In genomic region chr6:99843507-99843906, GRCm38 (mm10) we compare ENCODE assay signal across 26 mouse cellular contexts.
A peak's percentile ranks its signal among the peaks of the same experiment; 100 is the strongest.
DNase-seq lines count a peak whose midpoint lies in the region; ATAC-seq and TF ChIP-seq lines count a peak whose summit lies in the region.
"Had no signal": no experiment of that assay in that cellular context is flagged by ENCODE, and none has a peak within 500 bp of the region (broad histone marks: within the 10 kb centered on the region; RNA-seq: fewer than 3 reads in every experiment).

No protein-coding gene starts in this region.

- H3K4me2 ChIP-seq in forebrain, postnatal 0 days (ENCODE audit: low read depth): no peak overlapping the region
- no peak overlapping the region for H3K4me2 ChIP-seq in forebrain, embryonic 12.5 days
- no peak overlapping the region for H3K4me2 ChIP-seq in limb, embryonic 15.5 days
- H3K4me2 ChIP-seq in hindbrain, embryonic 15.5 days: no peak overlapping the region
- H3K4me2 ChIP-seq: embryonic facial prominence, embryonic 12.5 days; limb, embryonic 13.5 days; liver, embryonic 13.5 days; midbrain, embryonic 15.5 days; stomach, embryonic 15.5 days had no signal

- WGBS in forebrain, postnatal 0 days: 48% methylated on average over 3 of the region's 3 CpGs
- 69% methylated on average over 3 of the region's 3 CpGs for WGBS in forebrain, embryonic 12.5 days
- 62% methylated on average over 3 of the region's 3 CpGs for WGBS in limb, embryonic 15.5 days
- WGBS in limb, embryonic 10.5 days: 84% methylated on average over 3 of the region's 3 CpGs
- WGBS in hindbrain, embryonic 15.5 days: 47% methylated on average over 3 of the region's 3 CpGs

- ATAC-seq in forebrain, postnatal 0 days: peak; percentile 80
- no peak for ATAC-seq in forebrain, embryonic 12.5 days (ENCODE audit: low FRiP score)
- ATAC-seq in limb, embryonic 15.5 days (ENCODE audit: insufficient number of reproducible peaks, low FRiP score, low TSS enrichment, low read depth): no peak
- peak; percentile 45; the same call in 1 of the 2 replicates for ATAC-seq in hindbrain, embryonic 15.5 days (ENCODE audit: low FRiP score, low read depth)
- ATAC-seq: inflammation-experienced regulatory T-cells, adult 6 months; midbrain, embryonic 15.5 days; Patski had no signal

- H3K4me1 ChIP-seq in forebrain, postnatal 0 days (ENCODE audit: insufficient read depth): 0 out of 2 replicates have a peak, but pooled peaks cover 4% of the 10 kb centered on the region
- peaks cover 21% of the 10 kb centered on the region for H3K4me1 ChIP-seq in forebrain, embryonic 12.5 days
- peaks cover 15% of the 10 kb centered on the region for H3K4me1 ChIP-seq in limb, embryonic 15.5 days
- peaks cover 39% of the 10 kb centered on the region for H3K4me1 ChIP-seq in limb, embryonic 10.5 days
- 0 out of 2 replicates have a peak, but pooled peaks cover 9% of the 10 kb centered on the region for H3K4me1 ChIP-seq in hindbrain, embryonic 15.5 days (replicated peaks)
- H3K4me1 ChIP-seq: liver, embryonic 13.5 days; megakaryocyte, embryonic 14.5 days had no signal

- H3K36me3 ChIP-seq in forebrain, postnatal 0 days (ENCODE audit: insufficient read depth): no peaks in the 10 kb centered on the region
- no peaks in the 10 kb centered on the region for H3K36me3 ChIP-seq in forebrain, embryonic 12.5 days (replicated peaks)
- H3K36me3 ChIP-seq in limb, embryonic 15.5 days: no peaks in the 10 kb centered on the region
- H3K36me3 ChIP-seq in limb, embryonic 10.5 days: no peaks in the 10 kb centered on the region
- no peaks in the 10 kb centered on the region for H3K36me3 ChIP-seq in hindbrain, embryonic 15.5 days
- H3K36me3 ChIP-seq: embryonic facial prominence, embryonic 12.5 days; G1E; limb, embryonic 13.5 days; liver, embryonic 13.5 days; midbrain, embryonic 15.5 days; stomach, embryonic 15.5 days had no signal

- TF ChIP-seq CTCF in forebrain, postnatal 0 days (IDR thresholded peaks at IDR 0.05; ENCODE audit: low read depth): peak; percentile 54
- TF ChIP-seq CTCF in brain, embryonic 14.5 days (IDR thresholded peaks at IDR 0.05; ENCODE audit: borderline replicate concordance, extremely low read depth, insufficient read depth, insufficient read length): 0 out of 2 replicates have a peak, but pooled peaks have one; percentile 3

- DNase-seq in forebrain, postnatal 0 days: peak; percentile 57
- no peak for DNase-seq in limb, embryonic 10.5 days (ENCODE audit: low spot score)
- no peak for DNase-seq in brain, embryonic 14.5 days (ENCODE audit: low read depth)
- no peak for DNase-seq in cerebellum, postnatal 36 days
- DNase-seq: adrenal gland, postnatal 36 days; cerebellum, adult 11 months; cerebellum, adult 9-11 months; gastrocnemius, adult 2 months; kidney, adult 18-20 months; layer of hippocampus, postnatal 36 days; liver, embryonic 13.5 days; lung, adult 2 months; lung, postnatal 36 days; thymus, postnatal 25 days had no signal

- no peak overlapping the region for H3K9ac ChIP-seq in forebrain, postnatal 0 days
- H3K9ac ChIP-seq in forebrain, embryonic 12.5 days: no peak overlapping the region
- no peak overlapping the region for H3K9ac ChIP-seq in limb, embryonic 15.5 days
- H3K9ac ChIP-seq in hindbrain, embryonic 15.5 days: no peak overlapping the region
- H3K9ac ChIP-seq: embryonic facial prominence, embryonic 12.5 days; limb, embryonic 13.5 days; liver, embryonic 13.5 days; midbrain, embryonic 15.5 days; stomach, embryonic 15.5 days had no signal

- no peaks in the 10 kb centered on the region for H3K27me3 ChIP-seq in forebrain, postnatal 0 days (ENCODE audit: insufficient read depth, low read length)
- H3K27me3 ChIP-seq in forebrain, embryonic 12.5 days: peaks cover 20% of the 10 kb centered on the region
- H3K27me3 ChIP-seq in limb, embryonic 15.5 days: 0 out of 2 replicates have a peak, but pooled peaks cover 3% of the 10 kb centered on the region
- H3K27me3 ChIP-seq in limb, embryonic 10.5 days (ENCODE audit: low read depth, poor library complexity, severe bottlenecking): peaks cover 38% of the 10 kb centered on the region
- H3K27me3 ChIP-seq in hindbrain, embryonic 15.5 days: no peaks in the 10 kb centered on the region
- H3K27me3 ChIP-seq: CH12.LX; liver, embryonic 13.5 days; stomach, embryonic 15.5 days had no signal

- H3K9me3 ChIP-seq in forebrain, postnatal 0 days (ENCODE audit: low read length): no peaks in the 10 kb centered on the region
- H3K9me3 ChIP-seq in forebrain, embryonic 12.5 days: no peaks in the 10 kb centered on the region
- no peaks in the 10 kb centered on the region for H3K9me3 ChIP-seq in limb, embryonic 15.5 days
- no peaks in the 10 kb centered on the region for H3K9me3 ChIP-seq in limb, embryonic 10.5 days (replicated peaks)
- H3K9me3 ChIP-seq in hindbrain, embryonic 15.5 days: no peaks in the 10 kb centered on the region
- H3K9me3 ChIP-seq: embryonic facial prominence, embryonic 12.5 days; limb, embryonic 13.5 days; liver, embryonic 13.5 days; megakaryocyte, embryonic 14.5 days; midbrain, embryonic 15.5 days; stomach, embryonic 15.5 days had no signal

- H3K4me3 ChIP-seq in forebrain, postnatal 0 days (ENCODE audit: low read depth, low read length): no peak overlapping the region
- no peak overlapping the region for H3K4me3 ChIP-seq in forebrain, embryonic 12.5 days (replicated peaks)
- no peak overlapping the region for H3K4me3 ChIP-seq in limb, embryonic 15.5 days
- H3K4me3 ChIP-seq in limb, embryonic 10.5 days: no peak overlapping the region
- no peak overlapping the region for H3K4me3 ChIP-seq in hindbrain, embryonic 15.5 days
- H3K4me3 ChIP-seq: embryonic facial prominence, embryonic 12.5 days; gastrocnemius, adult 2 months; limb, embryonic 13.5 days; liver, embryonic 13.5 days; megakaryocyte, embryonic 14.5 days; midbrain, embryonic 15.5 days; stomach, embryonic 15.5 days had no signal

- no peak for TF ChIP-seq POLR2A in brain, embryonic 14.5 days (IDR thresholded peaks at IDR 0.05; ENCODE audit: borderline replicate concordance, extremely low read depth, insufficient read depth, insufficient read length, poor library complexity, severe bottlenecking)

- no peak overlapping the region for H3K27ac ChIP-seq in forebrain, postnatal 0 days (ENCODE audit: low read depth, low read length)
- H3K27ac ChIP-seq in forebrain, embryonic 12.5 days: no peak overlapping the region
- H3K27ac ChIP-seq in limb, embryonic 15.5 days: 0 out of 2 replicates have a peak overlapping the region, but pooled peaks have one; percentile 23
- H3K27ac ChIP-seq in limb, embryonic 10.5 days: no peak overlapping the region
- H3K27ac ChIP-seq in hindbrain, embryonic 15.5 days (replicated peaks): no peak overlapping the region
- H3K27ac ChIP-seq: embryonic facial prominence, embryonic 12.5 days; gastrocnemius, adult 2 months; limb, embryonic 13.5 days; liver, embryonic 13.5 days; midbrain, embryonic 15.5 days; stomach, embryonic 15.5 days had no signal

Comparison
In these comparisons a context has a peak if more than half of its experiments do, and no peak if none do; other contexts are left out.
1. ATAC-seq: peak in forebrain, postnatal 0 days (single experiment) and hindbrain, embryonic 15.5 days (single experiment); none in forebrain, embryonic 12.5 days (single experiment) and limb, embryonic 15.5 days (single experiment).